In the genomic region with DNA sequence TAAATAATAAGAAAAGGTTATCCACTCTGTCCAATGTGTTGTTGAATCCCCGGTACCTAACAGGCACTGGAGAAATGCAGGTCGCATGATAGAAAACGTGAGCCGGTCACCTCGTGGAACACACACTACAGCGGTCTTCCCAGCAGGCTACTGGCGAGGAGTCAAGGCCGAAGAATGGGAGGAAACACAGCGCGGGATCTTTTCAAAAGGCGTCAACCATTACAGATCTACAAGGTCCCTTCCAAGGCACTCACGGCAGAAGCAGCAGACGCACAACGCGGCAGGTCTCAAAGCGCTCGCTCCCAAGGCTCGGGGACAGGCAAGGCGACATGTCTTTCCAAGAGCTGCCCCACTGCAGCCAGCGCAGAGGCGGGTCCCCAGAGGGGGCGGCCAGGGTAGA, we compare ENCODE assay signal across 13 mouse cellular contexts. TPM values are rescaled to one million over a fixed set of nuclear protein-coding genes. Genes with fewer than 3 reads are reported as not detected.
A peak's percentile ranks its signal among the peaks of the same experiment; 100 is the strongest.
DNase-seq lines count a peak whose midpoint lies in the region; ATAC-seq and TF ChIP-seq lines count a peak whose summit lies in the region.
"Had no signal": no experiment of that assay in that cellular context is flagged by ENCODE, and none has a peak within 500 bp of the region (broad histone marks: within the 10 kb centered on the region; RNA-seq: fewer than 3 reads in every experiment).

No protein-coding gene starts in this region.

- no peaks in the 10 kb centered on the region for H3K9me3 ChIP-seq in hindbrain, embryonic 14.5 days (ENCODE audit: control insufficient read depth, low read length)
- H3K9me3 ChIP-seq: G1E; heart, embryonic 15.5 days; midbrain, embryonic 10.5 days had no signal

- no peak for ATAC-seq in hindbrain, embryonic 14.5 days (ENCODE audit: low FRiP score)

- H3K27ac ChIP-seq in gastrocnemius, adult 2 months: peak overlapping the region; percentile 75
- H3K27ac ChIP-seq in hindbrain, embryonic 14.5 days: no peak overlapping the region
- H3K27ac ChIP-seq: heart, embryonic 15.5 days; midbrain, embryonic 10.5 days had no signal

- no peak overlapping the region for H3K9ac ChIP-seq in hindbrain, embryonic 14.5 days
- H3K9ac ChIP-seq: heart, embryonic 15.5 days had no signal

- TF ChIP-seq CTCF in gastrocnemius, adult 2 months (IDR thresholded peaks at IDR 0.05): no peak
- TF ChIP-seq CTCF in lung, adult 2 months (IDR thresholded peaks at IDR 0.05; ENCODE audit: insufficient read depth, low read length): no peak

- DNase-seq in gastrocnemius, adult 2 months: peak; percentile 56
- DNase-seq in gastrocnemius, postnatal 4 days (ENCODE audit: low spot score in 2 of 2): no peak
- DNase-seq in lung, adult 2 months: no peak
- no peak for DNase-seq in lung, postnatal 25 days (ENCODE audit: low spot score)
- DNase-seq in brain, adult 2 months (ENCODE audit: low read depth, low spot score): peak; percentile 75
- peak; percentile 78 to 79 for DNase-seq in cerebellum, postnatal 36 days
- no peak for DNase-seq in Muller cell, postnatal 12 days (ENCODE audit: inconsistent ontology term)
- DNase-seq in hindbrain, embryonic 14.5 days (ENCODE audit: low spot score): no peak
- DNase-seq: embryo, embryonic 11 days; kidney, adult 11 months had no signal

- no peak overlapping the region for H3K4me2 ChIP-seq in hindbrain, embryonic 14.5 days (replicated peaks)
- H3K4me2 ChIP-seq: heart, embryonic 15.5 days had no signal

- H3K36me3 ChIP-seq in hindbrain, embryonic 14.5 days (replicated peaks; ENCODE audit: control insufficient read depth, insufficient read depth): peaks cover 72% of the 10 kb centered on the region

- 65% methylated on average over 22 of the region's 22 CpGs for WGBS in lung, adult 2 months
- 76% methylated on average over 22 of the region's 22 CpGs for WGBS in hindbrain, embryonic 14.5 days

- peaks cover 20% of the 10 kb centered on the region for H3K4me1 ChIP-seq in lung, adult 2 months (ENCODE audit: control insufficient read depth, insufficient read depth, low read length)
- H3K4me1 ChIP-seq in hindbrain, embryonic 14.5 days (replicated peaks; ENCODE audit: control insufficient read depth, insufficient read depth, low read length): peaks cover 10% of the 10 kb centered on the region

- no peaks in the 10 kb centered on the region for H3K27me3 ChIP-seq in hindbrain, embryonic 14.5 days (ENCODE audit: control insufficient read depth, insufficient read depth, low read length)
- H3K27me3 ChIP-seq: heart, embryonic 15.5 days had no signal

- intact Hi-C loops in gastrocnemius, adult 2 months (cut with DNase I): no loop called here

- peak; percentile 54; the same call in 1 of the 2 replicates for TF ChIP-seq POLR2A in lung, adult 2 months (IDR thresholded peaks at IDR 0.05; ENCODE audit: borderline replicate concordance, extremely low read depth, low read depth, low read length)

- no peak overlapping the region for H3K4me3 ChIP-seq in gastrocnemius, adult 2 months
- H3K4me3 ChIP-seq in lung, adult 2 months (replicated peaks; ENCODE audit: extremely low read depth, low read depth, low read length): no peak overlapping the region
- no peak overlapping the region for H3K4me3 ChIP-seq in hindbrain, embryonic 14.5 days (replicated peaks; ENCODE audit: low read length)
- H3K4me3 ChIP-seq: heart, embryonic 15.5 days; midbrain, embryonic 10.5 days had no signal

RNA-seq across cellular contexts. Expression of gene Zmynd8, which starts 53.3 kb away (rescaled TPM):
- 10 to 100 TPM; 13.1 to 23.3 TPM for total RNA-seq in gastrocnemius, adult 2 months (2021)
- total RNA-seq in gastrocnemius, postnatal 4 days (2021): 10 to 100 TPM; 39.0 to 39.6 TPM
- polyA plus RNA-seq in lung, adult 2 months (2012; rRNA removed): 25.3 and 29.8 TPM in 2 replicates
- polyA plus RNA-seq in hindbrain, embryonic 14.5 days (2014; fragmentation: Nextera tagmentation; extraction: Ambion mirVana): 55.4 and 63.4 TPM in 2 replicates

Comparison
In these comparisons a context has a peak if more than half of its experiments do, and no peak if none do; other contexts are left out.
1. DNase-seq: peak in gastrocnemius, adult 2 months (single experiment), brain, adult 2 months (single experiment) and cerebellum, postnatal 36 days (2 of 2); none in gastrocnemius, postnatal 4 days (0 of 2), lung, adult 2 months (single experiment), lung, postnatal 25 days (single experiment), Muller cell, postnatal 12 days (single experiment) and hindbrain, embryonic 14.5 days (single experiment).